Mouse (Mus musculus) kidney, adult 10 weeks (tissue): ENCODE results near the gene Odf3. TPM values are rescaled to one million over a fixed set of nuclear protein-coding genes. Genes with fewer than 3 reads are reported as not detected.

Source experiments
- polyA plus RNA-seq: library from polyadenylated mRNA; stranded (reverse); fragments of 350-450 nt; fragmentation: Illumina TruSeq; extraction: RNeasy Lipid Tissue Mini Kit (QIAGEN cat#74804); gene quantifications from one replicate; pipeline ENCODE4 v1.2.3, GENCODE M21; 2014; ENCODE audit warnings: low read depth, low replicate concordance

Gene Odf3
- not detected for polyA plus RNA-seq

DNA sequence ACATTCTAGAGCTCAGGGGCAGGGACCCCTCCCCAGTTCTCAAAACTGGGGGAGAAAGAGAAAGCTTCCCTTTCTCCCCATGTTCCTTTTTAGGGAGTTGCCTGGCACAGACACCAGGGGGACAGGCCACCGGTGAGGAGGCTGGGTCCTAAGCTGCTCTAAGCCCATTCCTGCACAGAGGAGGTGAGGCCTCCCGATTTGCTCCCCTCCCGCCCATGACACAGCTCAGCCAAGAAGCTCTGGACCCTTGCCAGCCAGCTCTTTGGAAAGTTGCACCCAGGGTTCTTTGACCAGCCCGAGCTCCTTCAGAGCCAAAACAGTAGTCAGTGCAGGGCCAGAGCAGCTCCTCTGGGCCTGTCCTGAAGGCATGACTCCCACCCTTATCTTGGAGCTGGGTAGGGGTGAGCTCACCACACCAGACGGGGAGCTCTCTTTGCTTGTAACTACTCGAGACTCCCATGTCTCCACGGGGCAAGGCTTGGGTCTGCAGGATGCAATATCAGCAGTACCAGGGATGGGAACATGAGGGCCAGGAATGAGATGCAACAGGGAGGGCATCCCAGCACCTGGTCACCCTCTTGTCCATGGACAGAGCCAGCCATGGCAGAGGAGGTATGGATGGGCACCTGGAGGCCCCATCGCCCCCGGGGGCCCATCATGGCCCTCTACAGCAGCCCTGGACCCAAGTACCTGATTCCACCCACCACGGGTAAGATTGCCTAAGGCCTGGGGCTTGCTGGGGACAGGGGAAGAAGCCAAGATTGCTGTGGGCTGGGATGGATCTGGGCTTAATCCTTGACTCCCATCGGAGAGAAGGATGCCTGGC lies at the start of gene Odf3:
Gene Odf3, plus strand, starts transcription at position 51 of the 826 bp plus-strand sequence.

DNA sequence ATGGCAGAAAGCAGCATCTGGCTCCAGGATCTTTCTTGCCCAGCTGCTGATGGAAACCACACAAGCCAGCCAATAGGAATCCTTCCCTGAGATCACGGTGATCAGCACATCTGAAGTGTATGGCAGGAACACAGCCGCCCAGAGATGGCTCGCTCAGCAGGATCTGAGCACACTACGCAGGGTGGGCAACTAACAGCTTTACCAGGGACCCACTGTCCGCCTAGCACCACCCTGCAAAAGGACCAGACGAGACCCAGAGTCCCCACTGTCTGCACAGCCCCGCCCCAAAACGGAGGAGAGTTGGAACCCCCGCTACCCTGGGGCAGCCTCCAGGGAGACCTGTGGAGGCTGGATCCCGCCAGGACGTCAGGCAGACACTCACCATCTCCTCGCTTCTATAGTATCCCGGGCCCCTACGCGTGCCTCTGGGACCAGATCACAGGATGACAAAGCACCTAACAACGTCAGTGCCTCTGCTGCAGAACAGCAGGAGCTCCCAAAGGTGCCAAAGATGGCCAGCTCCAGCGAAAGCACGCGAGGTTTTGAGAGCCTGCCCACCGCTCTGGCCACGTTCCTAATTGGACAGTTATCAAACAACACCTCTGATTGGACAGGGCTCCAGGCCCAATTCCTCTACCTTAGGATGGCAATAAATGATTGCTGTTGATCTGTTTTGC lies 25.8 kb upstream of the Odf3 start, which contains the start of gene Zfp941:
Gene Zfp941, minus strand, starts transcription at position 526 of the 677 bp plus-strand sequence.

DNA sequence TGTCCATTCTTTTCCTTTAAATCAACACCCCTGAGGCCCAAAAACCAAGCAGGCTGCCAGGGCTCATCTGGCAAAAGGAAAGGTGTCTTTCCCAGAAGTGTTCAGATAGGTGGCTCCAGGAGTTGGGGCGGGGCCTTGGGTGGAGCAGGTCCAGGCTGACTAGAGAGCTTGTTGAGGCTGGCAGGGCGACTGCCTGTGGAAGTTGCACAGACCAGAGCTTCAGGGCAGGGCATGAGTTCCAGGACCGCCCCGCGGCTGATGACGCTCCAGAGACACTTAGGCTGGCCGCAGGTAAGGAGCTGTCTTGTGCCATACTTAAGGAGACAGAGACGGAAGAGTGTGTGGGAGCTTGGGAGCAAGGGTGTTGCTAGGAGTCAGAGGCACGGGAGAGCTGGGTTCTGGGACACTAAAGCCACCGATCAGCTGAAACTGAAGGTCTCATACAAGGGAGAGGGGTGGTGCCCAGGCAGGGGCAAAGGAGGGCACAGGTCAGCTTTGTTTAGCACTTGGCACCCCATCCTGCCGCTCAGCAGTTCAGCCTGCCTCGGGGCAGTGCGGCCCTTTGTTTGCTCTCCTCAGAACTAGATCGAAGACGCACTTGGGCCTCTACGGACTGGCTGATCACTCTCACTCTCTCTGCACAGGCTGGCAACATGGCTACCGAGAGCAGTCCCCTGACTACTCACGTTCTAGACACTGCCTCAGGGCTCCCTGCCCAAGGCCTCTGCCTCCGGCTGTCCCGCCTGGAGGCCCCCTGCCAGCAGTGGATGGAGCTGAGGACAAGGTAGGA lies 12.4 kb upstream of the Odf3 start, which contains the start of gene Urah:
Gene Urah, plus strand, starts transcription at position 51 of the 790 bp plus-strand sequence.

DNA sequence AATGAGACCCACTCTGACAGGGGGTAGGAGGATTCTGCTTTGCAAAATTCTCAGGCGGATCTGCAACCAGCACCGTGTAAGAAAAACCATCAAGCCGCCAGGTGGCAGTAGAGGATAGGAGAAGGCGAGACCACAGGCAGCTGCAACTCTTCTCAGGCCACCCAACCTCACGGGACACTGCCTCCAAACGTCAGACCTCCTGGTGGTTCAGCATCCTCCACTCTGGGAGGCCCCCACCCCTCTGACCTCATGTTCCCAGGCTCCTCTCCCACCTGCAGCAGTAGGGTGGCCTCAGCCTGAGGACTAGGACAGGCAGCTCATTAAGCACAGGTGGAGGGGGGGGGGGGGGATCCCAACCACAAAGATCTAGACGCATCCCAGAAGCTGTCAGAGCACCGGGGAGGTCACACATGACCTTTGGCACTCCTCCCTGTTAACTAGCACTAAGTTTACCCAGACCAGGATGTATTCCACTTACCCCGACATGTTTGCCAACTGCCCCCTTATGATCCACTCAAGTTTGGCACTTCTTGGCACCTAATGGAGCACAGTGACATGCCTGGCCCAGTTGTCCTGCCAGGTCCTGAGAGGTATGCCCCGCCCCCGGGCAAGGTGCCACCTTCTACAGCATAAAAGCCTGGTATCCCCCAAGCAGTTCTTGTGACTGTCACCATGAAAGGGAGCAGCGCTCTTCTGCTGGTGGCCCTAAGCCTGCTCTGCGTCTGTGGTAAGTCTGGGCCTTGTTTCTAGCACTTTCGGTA lies 2.5 kb upstream of the Odf3 start, which contains the start of gene Scgb1c1:
Gene Scgb1c1, plus strand, starts transcription at position 643 of the 761 bp plus-strand sequence.

DNA sequence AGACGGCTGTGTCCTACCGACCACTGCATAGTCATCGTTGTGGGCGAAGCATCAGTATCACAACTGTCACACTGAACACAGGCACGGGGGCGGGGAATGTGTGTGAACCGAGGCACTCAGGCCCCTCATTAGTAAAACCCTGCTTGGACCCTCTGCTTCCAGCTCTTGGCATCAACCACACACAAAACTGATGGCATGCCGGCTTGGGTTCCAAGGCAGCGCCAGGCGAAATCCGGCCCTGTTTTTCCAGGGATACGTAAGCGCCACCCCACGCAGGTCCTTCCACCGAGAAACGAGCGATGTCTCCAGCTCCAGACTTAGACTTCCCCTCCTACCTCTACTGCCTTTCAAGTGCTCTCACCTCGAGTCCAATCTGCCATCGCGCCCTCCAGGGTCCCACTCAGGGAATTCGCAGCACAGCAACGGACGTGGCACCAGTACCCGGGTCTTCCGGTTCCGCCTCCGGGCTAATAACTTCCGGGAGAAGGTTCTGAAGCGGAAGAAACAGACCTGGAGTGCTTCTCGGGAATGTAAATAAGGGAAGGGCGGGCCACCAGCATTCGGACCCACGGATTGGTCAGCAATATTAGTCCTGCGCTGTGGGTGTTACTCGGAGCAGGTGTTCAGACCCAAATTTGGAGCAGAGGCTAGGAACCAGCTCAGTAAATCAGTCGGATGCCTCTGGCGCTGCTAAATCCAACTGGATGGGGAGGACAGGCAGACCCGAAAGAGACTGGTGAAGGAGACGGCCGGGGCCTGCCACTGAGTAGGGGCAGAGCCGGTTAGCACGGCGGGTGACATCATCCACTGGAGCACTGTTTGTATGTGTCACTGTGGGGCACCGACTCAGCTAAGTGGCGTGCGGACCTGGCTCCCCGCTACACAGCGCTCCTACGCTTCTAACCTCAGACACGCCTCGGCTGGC lies 8.5 kb downstream of the Odf3 start, which contains the start of gene Gm45785:
Gene Gm45785, minus strand, starts transcription at position 472 of the 925 bp plus-strand sequence.

DNA sequence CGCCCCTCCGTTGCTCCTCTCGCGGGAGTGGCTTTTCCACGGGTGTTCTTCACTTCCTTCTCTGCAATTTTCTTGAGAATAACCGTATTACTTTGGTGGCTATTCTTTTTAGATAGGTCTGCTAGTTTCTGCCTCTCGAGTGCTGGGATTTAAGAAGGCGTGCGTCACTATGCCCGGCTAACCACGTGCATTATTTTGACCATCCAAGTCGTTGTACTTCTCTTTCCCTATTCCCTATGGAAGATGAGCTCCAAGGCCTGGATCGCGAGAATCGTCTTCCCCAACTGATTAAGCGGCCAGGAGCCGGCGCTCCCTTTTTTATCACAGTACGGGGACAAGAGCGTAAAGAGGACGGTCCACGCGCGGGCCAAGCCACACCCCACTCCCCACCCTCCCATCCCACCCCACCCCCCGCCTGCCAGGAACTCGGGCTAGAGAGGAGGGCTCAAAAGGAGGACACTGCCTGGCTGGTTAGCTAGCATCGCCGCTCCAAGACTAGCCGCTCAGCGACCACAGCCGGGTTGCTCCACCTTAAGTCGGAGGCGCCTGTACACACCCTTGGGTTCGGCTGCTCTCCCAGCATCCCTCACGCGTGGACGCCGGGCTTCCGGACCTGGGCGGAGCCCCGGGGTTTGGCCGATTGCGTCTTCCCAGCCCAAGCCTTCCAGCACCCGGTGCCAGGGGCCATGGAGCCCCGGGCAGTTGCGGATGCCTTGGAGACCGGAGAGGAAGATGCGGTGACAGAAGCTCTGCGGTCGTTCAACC lies 9.4 kb downstream of the Odf3 start, which contains the start of gene Ric8a:
Gene Ric8a, plus strand, starts transcription at position 173 of the 765 bp plus-strand sequence.

DNA sequence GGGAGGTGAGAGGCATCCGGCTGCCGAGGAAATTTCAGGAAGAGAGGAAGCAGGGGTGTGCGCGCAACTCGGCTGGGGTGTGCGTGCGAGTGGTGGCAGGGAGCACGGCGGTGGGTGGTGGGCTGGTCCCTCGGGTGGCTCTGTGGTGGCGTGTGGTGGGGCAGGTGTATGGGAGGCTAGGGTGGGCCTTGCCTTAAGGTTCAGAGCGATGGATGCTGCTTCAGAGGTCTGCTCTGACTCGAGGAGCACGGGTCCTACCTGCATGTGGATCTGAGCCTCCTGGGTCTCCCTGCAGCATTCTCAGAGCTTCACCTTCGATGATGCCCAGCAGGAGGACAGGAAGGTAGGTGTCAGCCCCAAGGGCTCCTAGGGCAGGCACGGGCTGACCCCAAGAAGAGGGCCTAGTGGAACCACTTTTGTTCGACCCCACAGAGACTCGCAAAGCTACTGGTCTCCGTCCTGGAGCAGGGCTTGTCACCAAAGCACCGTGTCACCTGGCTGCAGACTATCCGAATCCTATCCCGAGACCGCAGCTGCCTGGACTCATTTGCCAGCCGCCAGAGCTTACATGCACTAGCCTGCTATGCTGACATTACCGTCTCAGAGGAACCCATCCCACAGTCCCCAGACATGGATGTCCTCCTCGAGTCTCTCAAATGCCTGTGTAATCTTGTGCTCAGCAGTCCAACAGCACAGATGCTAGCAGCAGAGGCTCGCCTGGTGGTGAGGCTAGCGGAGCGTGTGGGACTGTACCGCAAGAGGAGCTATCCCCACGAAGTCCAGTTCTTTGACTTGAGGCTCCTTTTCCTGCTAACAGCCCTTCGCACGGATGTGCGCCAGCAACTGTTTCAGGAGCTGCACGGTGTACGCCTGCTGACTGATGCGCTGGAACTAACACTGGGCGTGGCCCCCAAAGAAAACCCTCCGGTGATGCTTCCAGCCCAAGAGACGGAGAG lies 10.2 kb downstream of the Odf3 start, which contains the start of gene Bet1l:
Gene Bet1l, minus strand, starts transcription at position 28 of the 956 bp plus-strand sequence.

DNA sequence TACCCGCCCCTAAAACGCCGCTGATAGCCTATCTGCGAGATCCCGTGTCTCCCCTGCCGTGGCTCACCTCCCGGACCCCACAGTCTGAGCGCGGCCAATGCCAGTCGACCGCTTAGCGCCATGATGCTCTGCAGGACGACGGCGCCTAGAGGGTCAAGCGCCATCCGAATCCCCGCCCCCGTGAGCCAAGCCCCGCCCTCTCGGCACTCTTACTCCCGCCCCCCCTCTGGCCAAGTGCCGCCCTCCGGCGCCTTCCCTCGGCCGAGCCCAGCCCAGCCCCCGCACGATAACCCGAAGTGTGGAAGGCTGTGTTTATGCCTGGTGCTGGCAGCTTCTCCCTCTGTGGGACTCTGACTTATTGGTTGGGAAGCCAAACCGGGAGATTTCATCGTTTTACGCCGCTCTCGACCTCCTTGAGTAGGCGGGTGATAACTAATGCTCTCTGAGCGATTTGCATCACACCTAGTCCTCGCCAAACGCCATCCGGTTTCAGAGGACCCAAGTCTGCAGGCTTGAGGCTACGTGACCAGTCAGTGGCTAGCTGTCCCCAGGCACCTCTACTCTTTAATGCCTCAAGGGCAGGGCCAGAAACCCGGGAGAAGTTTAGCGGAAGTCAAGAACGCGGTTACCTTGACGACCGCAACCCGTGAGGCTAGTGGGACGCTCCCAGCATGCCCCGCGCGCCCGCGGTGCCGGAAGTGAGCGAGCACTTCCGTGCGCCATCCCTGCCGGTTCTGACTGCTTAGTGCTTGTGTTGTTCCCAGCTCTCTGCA lies 34.3 kb downstream of the Odf3 start, which contains the start of the genes Psmd13 and Sirt3:
Gene Psmd13, plus strand, starts transcription at position 273 of the 773 bp plus-strand sequence.
Gene Sirt3, minus strand, starts transcription at position 614 of the 773 bp plus-strand sequence.

DNA sequence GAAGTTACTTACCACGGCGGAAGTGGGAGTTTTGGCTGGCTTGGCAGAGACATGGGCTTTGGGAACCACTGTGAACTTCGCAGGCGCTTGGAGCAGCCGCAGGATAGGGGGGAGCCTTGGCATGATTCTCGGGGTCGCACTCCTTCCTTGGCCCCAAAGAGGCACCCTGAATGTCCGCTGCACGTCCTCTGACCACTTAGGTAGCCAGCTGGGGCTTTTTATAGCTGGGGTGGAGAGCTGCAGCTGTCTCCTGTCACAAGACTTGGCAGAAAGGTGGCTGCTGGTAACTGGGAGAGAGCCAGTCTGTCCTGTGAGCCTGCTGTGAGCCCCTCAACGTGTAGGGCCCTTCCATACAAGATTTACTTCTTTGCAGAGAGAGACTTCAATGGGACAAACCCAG lies 52.6 kb downstream of the Odf3 start, which contains the start of gene Cox8b:
Gene Cox8b, minus strand, starts transcription at position 227 of the 400 bp plus-strand sequence.

Other genes with a start within 250 kb of the Odf3 start
- not detected for gene Olfr46, start 246.5 kb upstream of the Odf3 start, polyA plus RNA-seq
- gene Olfr61, start 218.8 kb upstream of the Odf3 start, polyA plus RNA-seq: not detected
- gene Olfr53, start 201.4 kb upstream of the Odf3 start, polyA plus RNA-seq: not detected
- gene Olfr539, start 187.9 kb upstream of the Odf3 start, polyA plus RNA-seq: not detected
- gene Olfr45, start 165.9 kb upstream of the Odf3 start, polyA plus RNA-seq: not detected
- not detected for gene Olfr541, start 150.5 kb upstream of the Odf3 start, polyA plus RNA-seq
- gene Cyp2e1, start 84.1 kb upstream of the Odf3 start, polyA plus RNA-seq: 135 TPM
- not detected for gene Syce1, start 60.0 kb upstream of the Odf3 start, polyA plus RNA-seq
- gene Zfp941, start 25.6 kb upstream of the Odf3 start, polyA plus RNA-seq: 1.1 TPM
- 2.1 TPM for gene Urah, start 12.8 kb upstream of the Odf3 start, polyA plus RNA-seq
- gene Scgb1c1, start 2.3 kb upstream of the Odf3 start, polyA plus RNA-seq: not detected
- gene Gm45785, start 8.5 kb downstream of the Odf3 start, polyA plus RNA-seq: not detected
- gene Ric8a, start 9.2 kb downstream of the Odf3 start, polyA plus RNA-seq: 4.2 TPM
- gene Bet1l, start 9.8 kb downstream of the Odf3 start, polyA plus RNA-seq: 3.2 TPM
- gene Psmd13, start 34.2 kb downstream of the Odf3 start, polyA plus RNA-seq: 149 TPM
- 4.8 TPM for gene Sirt3, start 34.5 kb downstream of the Odf3 start, polyA plus RNA-seq
- not detected for gene Cox8b, start 52.6 kb downstream of the Odf3 start, polyA plus RNA-seq
- gene Nlrp6, start 73.1 kb downstream of the Odf3 start, polyA plus RNA-seq: 5.4 TPM
- gene Pgghg, start 93.6 kb downstream of the Odf3 start, polyA plus RNA-seq: 1.1 TPM
- gene Ifitm5, start 102.5 kb downstream of the Odf3 start, polyA plus RNA-seq: not detected
- gene Gm45717, start 108.1 kb downstream of the Odf3 start, polyA plus RNA-seq: not detected
- gene Ifitm2, start 108.2 kb downstream of the Odf3 start, polyA plus RNA-seq: 44.1 TPM
- 5.3 TPM for gene Ifitm1, start 119.4 kb downstream of the Odf3 start, polyA plus RNA-seq
- 4.6 TPM for gene Ifitm3, start 163.0 kb downstream of the Odf3 start, polyA plus RNA-seq
- not detected for gene Ifitm6, start 170.1 kb downstream of the Odf3 start, polyA plus RNA-seq
- gene Gm17387, start 181.3 kb downstream of the Odf3 start, polyA plus RNA-seq: not detected
- gene B4galnt4, start 213.3 kb downstream of the Odf3 start, polyA plus RNA-seq: not detected
- not detected for gene Pkp3, start 230.4 kb downstream of the Odf3 start, polyA plus RNA-seq